Mouse (Mus musculus): ENCODE results near the gene Casd1. TPM values are rescaled to one million over a fixed set of nuclear protein-coding genes. Genes with fewer than 3 reads are reported as not detected.

The Casd1 gene
- polyA plus RNA-seq, 1 experiment from 2014 or later, result 31.4 TPM

DNA sequence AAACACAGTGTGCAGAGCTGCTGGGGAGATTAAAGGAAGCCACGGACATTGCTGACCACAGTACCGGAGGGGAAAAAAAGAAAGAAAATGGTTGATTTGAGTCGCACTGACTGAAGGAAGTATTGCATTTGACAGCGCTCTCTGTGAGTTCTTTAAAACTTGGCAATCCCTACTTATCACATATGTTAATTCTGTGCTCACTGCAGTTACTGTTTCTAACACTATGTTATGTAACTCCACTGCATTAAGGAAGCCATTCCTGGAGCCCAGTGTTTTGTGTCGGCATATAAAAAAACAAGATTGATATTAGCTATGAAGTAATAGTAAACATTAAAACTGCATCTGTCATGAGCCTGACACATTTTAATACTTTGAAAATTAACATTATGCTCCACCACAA is 22.9 kb upstream of the Casd1 start:
- no peak for ATAC-seq (replicated peaks; ENCODE audit: low FRiP score, low TSS enrichment, low read depth)
- no peak for DNase-seq (ENCODE audit: low spot score)
- H3K9me3 ChIP-seq (ENCODE audit: control insufficient read depth, low read length), result no peaks in the 10 kb centered on the region
- H3K27ac ChIP-seq (ENCODE audit: low read depth), result no peak overlapping the region
- H3K4me2 ChIP-seq (ENCODE audit: low read length), result no peak overlapping the region
- H3K4me1 ChIP-seq (replicated peaks; ENCODE audit: control insufficient read depth, insufficient read depth, low read length), result no peaks in the 10 kb centered on the region; the same call in 1 of the 2 replicates
- H3K9ac ChIP-seq (ENCODE audit: low read length), result no peak overlapping the region
- H3K36me3 ChIP-seq (ENCODE audit: control insufficient read depth, insufficient read depth, low read length), result no peaks in the 10 kb centered on the region
- H3K27me3 ChIP-seq (replicated peaks; ENCODE audit: control insufficient read depth, insufficient read depth, low read length), result 0 out of 2 replicates have a peak, but pooled peaks cover 3% of the 10 kb centered on the region
- WGBS, result 55% methylated on average over 5 of the region's 5 CpGs
- H3K4me3 ChIP-seq (ENCODE audit: low read depth, low read length), result no peak overlapping the region

DNA sequence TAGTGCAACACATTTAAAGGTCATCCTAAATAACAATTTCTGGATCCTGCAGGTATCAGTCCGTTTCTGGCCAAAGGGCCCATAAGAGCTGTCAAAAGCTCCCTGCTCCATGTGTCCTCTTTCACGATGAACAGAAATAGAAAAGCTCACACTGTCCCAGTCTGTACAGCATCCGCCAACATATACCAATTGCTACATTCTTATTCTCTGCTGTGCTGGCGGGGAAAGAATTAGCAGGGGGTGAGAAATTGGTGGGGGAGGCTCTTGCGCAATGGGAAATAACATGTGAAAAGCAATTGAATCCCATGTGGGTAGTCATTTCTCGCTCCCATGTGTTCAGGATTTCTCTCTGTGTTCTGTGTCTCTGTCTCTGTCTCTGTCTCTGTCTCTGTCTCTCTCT is 22.3 kb upstream of the Casd1 start:
- WGBS, result 85% methylated on average over 6 of the region's 6 CpGs
- no peaks in the 10 kb centered on the region; the same call in 1 of the 2 replicates for H3K4me1 ChIP-seq (replicated peaks; ENCODE audit: control insufficient read depth, insufficient read depth, low read length)

GRCm38 (mm10) chr6:4579620-4580019 is 21.0 kb upstream of the Casd1 start:
- 0 out of 2 replicates have a peak, but pooled peaks cover 3% of the 10 kb centered on the region for H3K27me3 ChIP-seq (replicated peaks; ENCODE audit: control insufficient read depth, insufficient read depth, low read length)
- ATAC-seq (replicated peaks; ENCODE audit: low FRiP score, low TSS enrichment, low read depth) (no peak), DNase-seq (ENCODE audit: low spot score) (no peak)
- H3K4me2 ChIP-seq (ENCODE audit: low read length), result no peak overlapping the region
- no peaks in the 10 kb centered on the region; the same call in 1 of the 2 replicates for H3K4me1 ChIP-seq (replicated peaks; ENCODE audit: control insufficient read depth, insufficient read depth, low read length)
- no peak overlapping the region for H3K27ac ChIP-seq (ENCODE audit: low read depth)
- no peaks in the 10 kb centered on the region for H3K9me3 ChIP-seq (ENCODE audit: control insufficient read depth, low read length)
- H3K4me3 ChIP-seq (ENCODE audit: low read depth, low read length), result no peak overlapping the region
- no peaks in the 10 kb centered on the region for H3K36me3 ChIP-seq (ENCODE audit: control insufficient read depth, insufficient read depth, low read length)
- H3K9ac ChIP-seq (ENCODE audit: low read length), result no peak overlapping the region
- WGBS, result 52% methylated on average over 5 of the region's 5 CpGs

More for the DNA sequence above, 22.3 kb upstream of the Casd1 start:
- Histone ChIP-seq H3K36me3 (ENCODE audit: control insufficient read depth, insufficient read depth, low read length) (no peaks in the 10 kb centered on the region), H3K27ac (ENCODE audit: low read depth) (no peak overlapping the region), H3K9me3 (ENCODE audit: control insufficient read depth, low read length) (no peaks in the 10 kb centered on the region), H3K4me2 (ENCODE audit: low read length) (no peak overlapping the region), H3K27me3 (replicated peaks; ENCODE audit: control insufficient read depth, insufficient read depth, low read length) (0 out of 2 replicates have a peak, but pooled peaks cover 3% of the 10 kb centered on the region), H3K9ac (ENCODE audit: low read length) (no peak overlapping the region), H3K4me3 (ENCODE audit: low read depth, low read length) (no peak overlapping the region)
- DNase-seq (ENCODE audit: low spot score) (no peak), ATAC-seq (replicated peaks; ENCODE audit: low FRiP score, low TSS enrichment, low read depth) (no peak)

DNA sequence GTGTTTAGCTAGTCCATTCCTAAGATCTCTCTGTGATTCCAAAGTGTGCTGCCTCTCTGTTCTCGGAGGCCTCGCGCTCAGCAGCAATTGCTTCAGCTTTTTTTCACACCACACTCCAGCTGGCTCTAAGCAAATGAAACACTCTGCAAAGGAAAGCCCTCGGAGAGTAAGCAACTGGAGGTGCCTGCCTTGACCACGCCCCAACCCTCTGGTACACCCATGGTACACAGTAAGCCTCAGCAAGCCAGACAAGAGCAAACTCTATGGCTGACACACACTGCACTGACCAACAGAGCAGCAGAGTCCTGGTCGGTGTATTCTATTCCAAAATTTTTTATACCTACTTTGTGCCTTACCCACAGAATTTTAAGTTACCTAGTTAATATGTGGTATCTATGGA is 17.2 kb upstream of the Casd1 start:
- 42% methylated on average over 6 of the region's 6 CpGs for WGBS
- Histone ChIP-seq H3K4me2 (ENCODE audit: low read length) (no peak overlapping the region), H3K4me1 (replicated peaks; ENCODE audit: control insufficient read depth, insufficient read depth, low read length) (no peaks in the 10 kb centered on the region; the same call in 1 of the 2 replicates), H3K9me3 (ENCODE audit: control insufficient read depth, low read length) (no peaks in the 10 kb centered on the region), H3K36me3 (ENCODE audit: control insufficient read depth, insufficient read depth, low read length) (no peaks in the 10 kb centered on the region), H3K9ac (ENCODE audit: low read length) (no peak overlapping the region), H3K27ac (ENCODE audit: low read depth) (no peak overlapping the region), H3K27me3 (replicated peaks; ENCODE audit: control insufficient read depth, insufficient read depth, low read length) (0 out of 2 replicates have a peak, but pooled peaks cover 3% of the 10 kb centered on the region), H3K4me3 (ENCODE audit: low read depth, low read length) (no peak overlapping the region)
- DNase-seq (ENCODE audit: low spot score) (no peak), ATAC-seq (replicated peaks; ENCODE audit: low FRiP score, low TSS enrichment, low read depth) (no peak)

GRCm38 (mm10) chr6:4587946-4588345 is 12.7 kb upstream of the Casd1 start:
- Histone ChIP-seq H3K4me1 (replicated peaks; ENCODE audit: control insufficient read depth, insufficient read depth, low read length) (no peaks in the 10 kb centered on the region; the same call in 1 of the 2 replicates), H3K9ac (ENCODE audit: low read length) (no peak overlapping the region), H3K27ac (ENCODE audit: low read depth) (no peak overlapping the region), H3K4me3 (ENCODE audit: low read depth, low read length) (no peak overlapping the region), H3K27me3 (replicated peaks; ENCODE audit: control insufficient read depth, insufficient read depth, low read length) (no peaks in the 10 kb centered on the region), H3K4me2 (ENCODE audit: low read length) (no peak overlapping the region), H3K36me3 (ENCODE audit: control insufficient read depth, insufficient read depth, low read length) (no peaks in the 10 kb centered on the region), H3K9me3 (ENCODE audit: control insufficient read depth, low read length) (no peaks in the 10 kb centered on the region)
- no peak for DNase-seq (ENCODE audit: low spot score)
- WGBS, result 82% methylated on average over 4 of the region's 4 CpGs
- no peak for ATAC-seq (replicated peaks; ENCODE audit: low FRiP score, low TSS enrichment, low read depth)

DNA sequence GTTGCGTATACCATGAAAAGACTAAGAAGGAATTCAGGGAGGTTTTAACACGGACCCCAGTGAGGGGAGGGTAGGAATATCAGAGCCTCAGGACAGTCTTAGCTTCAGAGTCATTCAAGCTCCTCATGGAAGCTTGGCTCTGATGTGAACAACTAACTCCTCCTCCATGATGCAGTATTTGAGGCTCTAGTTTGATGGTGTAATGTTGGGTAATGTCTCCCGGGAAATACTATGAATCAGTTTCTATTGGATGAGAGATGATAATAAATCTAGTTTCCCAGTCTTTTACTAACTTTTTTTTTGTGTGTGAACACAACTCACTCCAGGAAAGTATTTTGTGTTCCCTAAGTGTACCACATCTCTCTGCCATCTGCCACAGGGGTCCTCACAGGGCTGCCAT is 11.9 kb upstream of the Casd1 start:
- Histone ChIP-seq H3K4me3 (ENCODE audit: low read depth, low read length) (no peak overlapping the region), H3K36me3 (ENCODE audit: control insufficient read depth, insufficient read depth, low read length) (no peaks in the 10 kb centered on the region), H3K4me1 (replicated peaks; ENCODE audit: control insufficient read depth, insufficient read depth, low read length) (no peaks in the 10 kb centered on the region), H3K4me2 (ENCODE audit: low read length) (no peak overlapping the region), H3K9me3 (ENCODE audit: control insufficient read depth, low read length) (no peaks in the 10 kb centered on the region), H3K27ac (ENCODE audit: low read depth) (no peak overlapping the region), H3K9ac (ENCODE audit: low read length) (no peak overlapping the region), H3K27me3 (replicated peaks; ENCODE audit: control insufficient read depth, insufficient read depth, low read length) (no peaks in the 10 kb centered on the region)
- WGBS, result 94% methylated on average over 3 of the region's 3 CpGs
- no peak for ATAC-seq (replicated peaks; ENCODE audit: low FRiP score, low TSS enrichment, low read depth)
- DNase-seq (ENCODE audit: low spot score), result no peak

DNA sequence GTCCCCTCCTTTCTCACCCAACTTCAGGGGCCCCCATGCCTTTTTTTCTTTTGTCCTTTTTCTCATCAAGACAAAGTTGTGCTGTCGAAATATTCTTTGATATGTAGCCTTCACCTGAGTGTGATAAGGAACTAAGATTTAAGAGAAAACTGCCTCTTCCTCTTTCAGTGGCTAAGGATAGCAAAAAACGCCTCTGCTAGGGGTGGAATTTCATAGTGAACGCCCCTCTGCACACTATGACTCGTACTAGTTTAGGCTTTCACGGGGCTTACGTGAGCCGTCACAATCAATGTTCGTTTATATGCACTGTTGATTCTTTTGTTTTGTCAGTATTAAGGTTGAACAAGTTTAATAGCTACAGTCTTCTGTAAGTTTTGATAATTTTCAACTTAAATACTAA is 10.6 kb upstream of the Casd1 start:
- Histone ChIP-seq H3K4me2 (ENCODE audit: low read length) (no peak overlapping the region), H3K4me3 (ENCODE audit: low read depth, low read length) (no peak overlapping the region), H3K27ac (ENCODE audit: low read depth) (no peak overlapping the region), H3K36me3 (ENCODE audit: control insufficient read depth, insufficient read depth, low read length) (no peaks in the 10 kb centered on the region), H3K27me3 (replicated peaks; ENCODE audit: control insufficient read depth, insufficient read depth, low read length) (no peaks in the 10 kb centered on the region), H3K4me1 (replicated peaks; ENCODE audit: control insufficient read depth, insufficient read depth, low read length) (no peaks in the 10 kb centered on the region), H3K9ac (ENCODE audit: low read length) (no peak overlapping the region), H3K9me3 (ENCODE audit: control insufficient read depth, low read length) (no peaks in the 10 kb centered on the region)
- ATAC-seq (replicated peaks; ENCODE audit: low FRiP score, low TSS enrichment, low read depth) (no peak), DNase-seq (ENCODE audit: low spot score) (no peak)
- WGBS, result 74% methylated on average over 8 of the region's 8 CpGs

- no peak overlapping the region for H3K4me2 ChIP-seq (ENCODE audit: low read length)
- H3K9me3 ChIP-seq (ENCODE audit: control insufficient read depth, low read length), result no peaks in the 10 kb centered on the region
- H3K9ac ChIP-seq (ENCODE audit: low read length), result no peak overlapping the region
- 65% methylated on average over 4 of the region's 4 CpGs for WGBS
- H3K27ac ChIP-seq (ENCODE audit: low read depth), result no peak overlapping the region
- H3K27me3 ChIP-seq (replicated peaks; ENCODE audit: control insufficient read depth, insufficient read depth, low read length), result no peaks in the 10 kb centered on the region
- H3K4me1 ChIP-seq (replicated peaks; ENCODE audit: control insufficient read depth, insufficient read depth, low read length), result peaks cover 12% of the 10 kb centered on the region
- H3K4me3 ChIP-seq (ENCODE audit: low read depth, low read length), result no peak overlapping the region
- ATAC-seq (replicated peaks; ENCODE audit: low FRiP score, low TSS enrichment, low read depth) (no peak), DNase-seq (ENCODE audit: low spot score) (no peak)
- H3K36me3 ChIP-seq (ENCODE audit: control insufficient read depth, insufficient read depth, low read length), result no peaks in the 10 kb centered on the region
Measured at GRCm38 (mm10) chr6:4597711-4598110, 2.9 kb upstream of the Casd1 start.

- peak overlapping the region; percentile 88 for H3K4me2 ChIP-seq (ENCODE audit: low read length)
- H3K9ac ChIP-seq (ENCODE audit: low read length), result peak overlapping the region; percentile 94
- WGBS, result 20% methylated on average over 7 of the region's 7 CpGs
- H3K27ac ChIP-seq (ENCODE audit: low read depth), result peak overlapping the region; percentile 88
- no peaks in the 10 kb centered on the region for H3K9me3 ChIP-seq (ENCODE audit: control insufficient read depth, low read length)
- no peaks in the 10 kb centered on the region for H3K27me3 ChIP-seq (replicated peaks; ENCODE audit: control insufficient read depth, insufficient read depth, low read length)
- ATAC-seq (replicated peaks; ENCODE audit: low FRiP score, low TSS enrichment, low read depth) (peak; percentile 6), DNase-seq (ENCODE audit: low spot score) (no peak)
- no peaks in the 10 kb centered on the region for H3K36me3 ChIP-seq (ENCODE audit: control insufficient read depth, insufficient read depth, low read length)
- H3K4me3 ChIP-seq (ENCODE audit: low read depth, low read length), result peak overlapping the region; percentile 74
- H3K4me1 ChIP-seq (replicated peaks; ENCODE audit: control insufficient read depth, insufficient read depth, low read length), result peaks cover 22% of the 10 kb centered on the region
Measured at GRCm38 (mm10) chr6:4600085-4600657, 468 bp upstream of the Casd1 start.
